9 mouse cellular contexts compared by ENCODE assay signal in the genomic region with DNA sequence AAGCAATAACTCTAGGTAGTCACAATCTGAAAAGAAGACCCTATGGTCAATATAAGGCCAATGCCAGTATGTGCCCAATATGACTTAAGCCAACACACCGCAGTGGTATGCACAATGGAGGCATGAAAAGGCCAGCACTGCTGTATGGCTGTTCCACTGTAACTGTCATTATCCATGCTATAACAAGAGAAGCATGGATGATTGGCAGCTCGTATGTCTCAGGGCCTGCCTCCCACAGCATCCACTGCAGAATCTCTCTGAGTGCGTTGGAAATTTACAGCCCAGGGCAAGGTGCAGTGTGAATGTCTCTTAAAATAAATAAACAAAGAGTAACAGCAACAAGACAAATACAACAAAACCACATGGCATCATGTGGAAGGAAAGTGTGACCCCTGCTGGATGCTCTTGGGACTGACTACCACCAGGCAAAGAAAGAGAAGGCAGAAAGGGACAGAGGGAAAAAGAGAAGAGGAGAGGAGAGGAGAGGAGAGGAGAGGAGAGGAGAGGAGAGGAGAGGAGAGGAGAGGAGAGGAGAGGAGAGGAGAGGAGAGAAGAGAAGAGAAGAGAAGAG. TPM values are rescaled to one million over a fixed set of nuclear protein-coding genes. Genes with fewer than 3 reads are reported as not detected.
DNase-seq lines count a peak whose midpoint lies in the region; ATAC-seq and TF ChIP-seq lines count a peak whose summit lies in the region.
"Had no signal": no experiment of that assay in that cellular context is flagged by ENCODE, and none has a peak within 500 bp of the region (broad histone marks: within the 10 kb centered on the region; RNA-seq: fewer than 3 reads in every experiment).

No protein-coding gene starts in this region.

- 47% methylated on average over 3 of the region's 3 CpGs for WGBS in lung, adult 2 months
- WGBS in embryonic facial prominence, embryonic 10.5 days, result 46% methylated on average over 3 of the region's 3 CpGs
- 45% methylated on average over 3 of the region's 3 CpGs for WGBS in hindbrain, postnatal 0 days
- 36% methylated on average over 3 of the region's 3 CpGs for WGBS in liver, postnatal 0 days (ENCODE audit: insufficient replicate concordance)

- peak overlapping the region; percentile 75 for H3K27ac ChIP-seq in embryonic facial prominence, embryonic 10.5 days (replicated peaks)
- no peak overlapping the region for H3K27ac ChIP-seq in hindbrain, postnatal 0 days
- H3K27ac ChIP-seq in liver, postnatal 0 days (ENCODE audit: low read depth), result no peak overlapping the region
- H3K27ac ChIP-seq: macrophage had no signal

- H3K36me3 ChIP-seq in embryonic facial prominence, embryonic 10.5 days (replicated peaks), result no peaks in the 10 kb centered on the region
- H3K36me3 ChIP-seq in hindbrain, postnatal 0 days (ENCODE audit: insufficient read depth, low read length), result no peaks in the 10 kb centered on the region
- H3K36me3 ChIP-seq in liver, postnatal 0 days (replicated peaks; ENCODE audit: insufficient read depth, low read length), result no peaks in the 10 kb centered on the region

- TF ChIP-seq EP300 in liver, postnatal 0 days (IDR thresholded peaks at IDR 0.05; ENCODE audit: low read depth), result no peak

- H3K9me3 ChIP-seq in embryonic facial prominence, embryonic 10.5 days, result no peaks in the 10 kb centered on the region
- no peaks in the 10 kb centered on the region for H3K9me3 ChIP-seq in hindbrain, postnatal 0 days (ENCODE audit: low read length)
- no peaks in the 10 kb centered on the region for H3K9me3 ChIP-seq in liver, postnatal 0 days (ENCODE audit: low read length)

- H3K27me3 ChIP-seq in embryonic facial prominence, embryonic 10.5 days (replicated peaks; ENCODE audit: low read depth, poor library complexity, severe bottlenecking), result peaks cover 27% of the 10 kb centered on the region
- no peaks in the 10 kb centered on the region for H3K27me3 ChIP-seq in hindbrain, postnatal 0 days (ENCODE audit: insufficient read depth, low read length)
- H3K27me3 ChIP-seq in liver, postnatal 0 days (ENCODE audit: insufficient read depth, low read length), result no peaks in the 10 kb centered on the region; the same call in 1 of the 2 replicates

- no peak for TF ChIP-seq POLR2A in lung, adult 2 months (IDR thresholded peaks at IDR 0.05; ENCODE audit: borderline replicate concordance, extremely low read depth, low read depth, low read length)

- no peak overlapping the region for H3K4me2 ChIP-seq in hindbrain, postnatal 0 days (ENCODE audit: low read depth, low read length)
- H3K4me2 ChIP-seq in liver, postnatal 0 days (ENCODE audit: low read depth, low read length), result no peak overlapping the region

- peak; percentile 37; the same call in 1 of the 2 replicates for TF ChIP-seq CTCF in lung, adult 2 months (IDR thresholded peaks at IDR 0.05; ENCODE audit: insufficient read depth, low read length)
- peak; percentile 85 for TF ChIP-seq CTCF in hindbrain, postnatal 0 days (IDR thresholded peaks at IDR 0.05; ENCODE audit: low read depth)
- TF ChIP-seq CTCF in liver, postnatal 0 days (IDR thresholded peaks at IDR 0.05; ENCODE audit: low read depth), result peak; percentile 70

- no peaks in the 10 kb centered on the region for H3K4me1 ChIP-seq in lung, adult 2 months (ENCODE audit: control insufficient read depth, insufficient read depth, low read length)
- H3K4me1 ChIP-seq in embryonic facial prominence, embryonic 10.5 days, result peaks cover 29% of the 10 kb centered on the region
- H3K4me1 ChIP-seq in hindbrain, postnatal 0 days (ENCODE audit: insufficient read depth, low read length), result peaks cover 6% of the 10 kb centered on the region; the same call in 1 of the 2 replicates
- H3K4me1 ChIP-seq in liver, postnatal 0 days (ENCODE audit: insufficient read depth), result no peaks in the 10 kb centered on the region

- ATAC-seq in hindbrain, postnatal 0 days, result 0 out of 2 replicates have a peak, but pooled peaks have one; percentile 51
- ATAC-seq in liver, postnatal 0 days, result no peak

- no peak overlapping the region for H3K4me3 ChIP-seq in lung, adult 2 months (replicated peaks; ENCODE audit: extremely low read depth, low read depth, low read length)
- H3K4me3 ChIP-seq in embryonic facial prominence, embryonic 10.5 days, result no peak overlapping the region; the same call in 1 of the 2 replicates
- no peak overlapping the region for H3K4me3 ChIP-seq in hindbrain, postnatal 0 days (ENCODE audit: low read length)
- no peak overlapping the region for H3K4me3 ChIP-seq in liver, postnatal 0 days (ENCODE audit: low read depth, low read length)

- DNase-seq in lung, adult 2 months, result peak; percentile 10
- DNase-seq in lung, postnatal 25 days (ENCODE audit: low spot score), result no peak
- peak; percentile 46 for DNase-seq in adrenal gland, postnatal 25 days
- peak; percentile 73 for DNase-seq in embryonic facial prominence, embryonic 10.5 days (ENCODE audit: low spot score)
- DNase-seq in hindbrain, postnatal 0 days (ENCODE audit: low spot score), result peak; percentile 85
- DNase-seq in liver, postnatal 0 days, result peak; percentile 50
- peak; percentile 83 for DNase-seq in retina, postnatal 1 day
- DNase-seq in T-cell, adult 2 months (ENCODE audit: low spot score), result no peak

- no peak overlapping the region for H3K9ac ChIP-seq in hindbrain, postnatal 0 days (replicated peaks; ENCODE audit: low read length)
- H3K9ac ChIP-seq in liver, postnatal 0 days (replicated peaks), result no peak overlapping the region

RNA-seq across cellular contexts. Expression of a gene that starts 54.7 kb away (rescaled TPM):
- not detected in 2 replicates for polyA plus RNA-seq in lung, adult 2 months (2012; rRNA removed)
- total RNA-seq in adrenal gland, postnatal 25 days (2021), result not detected in 2 replicates
- 5.0 and 5.4 TPM in 2 replicates for polyA plus RNA-seq in embryonic facial prominence, embryonic 10.5 days (2016; fragmentation: Nextera tagmentation; extraction: Ambion mirVana)
- 0.21 TPM in 1 of 2 replicates, not detected in the other for total RNA-seq in hindbrain, postnatal 0 days (2014; rRNA removed)
- 0.06 TPM in 1 of 2 replicates, not detected in the other for polyA plus RNA-seq in hindbrain, postnatal 0 days (2015; fragmentation: Nextera tagmentation; extraction: Ambion mirVana)
- polyA plus RNA-seq in liver, postnatal 0 days (2015; fragmentation: Nextera tagmentation; extraction: Ambion mirVana), result not detected in 2 replicates
- polyA plus RNA-seq: macrophage had no signal

Comparison
In these comparisons a context has a peak if more than half of its experiments do, and no peak if none do; other contexts are left out.
1. DNase-seq: peak in lung, adult 2 months (single experiment), adrenal gland, postnatal 25 days (single experiment), embryonic facial prominence, embryonic 10.5 days (single experiment), hindbrain, postnatal 0 days (single experiment), liver, postnatal 0 days (single experiment) and retina, postnatal 1 day (single experiment); none in lung, postnatal 25 days (single experiment) and T-cell, adult 2 months (single experiment).
2. Peak in every context shown above with its lines, with median percentiles within 50 percentile points of each other: CTCF ChIP-seq.